Mouse (Mus musculus) bone marrow macrophage, adult 2 months (primary cell): ENCODE measurements at regions not wholly inside any gene's neighbourhood (a gene's known extent, or its start where the extent isn't known, plus 50 kb on each side); places are given as distances from the start of the nearest gene placed in this dataset.

ENCODE experiments used
- CTCF ChIP-seq: IDR thresholded peaks from 2 replicates; pipeline ENCODE4 v1.5.1; 2012; ENCODE audit warnings: low read depth, mild to moderate bottlenecking, low read length, moderate library complexity
- POLR2A ChIP-seq: IDR thresholded peaks from 2 replicates; pipeline ENCODE4 v1.6.1; 2012; ENCODE audit warnings: mild to moderate bottlenecking, low read depth, low read length, borderline replicate concordance

DNA sequence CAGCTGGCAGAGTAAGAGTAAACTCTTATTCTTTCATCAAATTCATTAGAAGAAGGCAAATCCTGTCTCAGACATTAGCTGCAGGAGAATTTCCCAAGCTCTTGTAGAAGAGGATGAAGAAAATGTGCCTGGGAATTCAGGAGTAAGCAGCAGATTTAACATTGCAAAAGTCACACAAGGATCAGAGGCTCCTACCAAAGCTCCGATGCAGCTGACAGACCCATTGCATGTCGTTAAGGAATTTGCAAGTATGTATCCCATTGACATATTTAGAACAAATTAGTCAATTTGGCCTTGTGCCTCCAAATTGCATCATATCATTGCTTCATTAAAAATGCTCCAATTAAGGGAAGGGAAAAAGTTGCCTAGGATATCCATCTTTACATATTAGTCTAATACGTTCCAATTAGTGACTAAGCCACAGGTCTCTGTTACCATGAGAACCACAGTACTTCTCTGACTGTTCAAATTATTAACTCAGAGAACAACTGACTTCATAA lies 453.8 kb upstream of the Castor2 start:
- no peak for TF ChIP-seq POLR2A
- TF ChIP-seq CTCF: no peak
